Mouse (Mus musculus): Measurements from ENCODE around the gene Hs6st1.

Gene Hs6st1

GRCm38 (mm10) chr1:36085069-36085468 is 16.9 kb downstream of the Hs6st1 start:
- no peak for DNase-seq (ENCODE audit: low spot score)

GRCm38 (mm10) chr1:36088367-36088766 is 20.2 kb downstream of the Hs6st1 start:
- no peak for DNase-seq (ENCODE audit: low spot score)

GRCm38 (mm10) chr1:36089481-36089880 is 21.3 kb downstream of the Hs6st1 start:
- DNase-seq (ENCODE audit: low spot score), result no peak

DNA sequence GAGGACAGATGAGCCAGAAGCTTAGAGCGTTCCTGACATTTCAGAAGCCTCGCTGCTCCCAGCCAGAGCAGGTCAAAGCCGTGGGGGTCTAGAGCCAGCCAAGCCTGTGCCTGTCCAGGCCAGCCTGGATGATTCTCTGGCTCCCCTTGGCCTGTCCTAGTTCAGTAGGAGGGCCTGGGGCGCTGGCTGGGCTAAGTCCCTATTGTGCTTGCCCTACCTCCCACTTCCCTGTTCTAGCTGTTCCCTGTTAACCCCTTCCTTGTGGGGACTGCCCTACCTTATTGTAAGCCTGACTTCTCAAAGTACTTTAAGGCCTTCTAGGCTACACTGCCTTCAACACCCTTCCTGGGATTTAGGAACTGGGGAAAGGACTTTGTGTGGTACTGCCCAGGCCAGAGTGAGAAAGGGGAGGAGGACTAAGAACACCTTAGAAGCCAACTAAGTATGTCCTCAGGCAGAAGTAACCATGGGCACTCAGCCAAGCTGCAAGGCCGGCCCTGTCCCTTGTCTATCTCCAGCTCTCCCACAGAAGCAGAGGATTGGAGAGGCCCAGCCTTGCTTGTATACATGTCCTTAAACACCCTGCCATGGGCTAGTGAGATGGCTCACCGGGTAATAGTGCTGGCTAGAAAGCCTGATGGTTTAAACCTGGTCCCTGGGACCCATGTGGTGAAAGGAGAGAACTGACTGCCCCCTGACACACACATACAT is 22.0 kb downstream of the Hs6st1 start:
- DNase-seq (ENCODE audit: low spot score), result no peak

GRCm38 (mm10) chr1:36090722-36091110 is 22.5 kb downstream of the Hs6st1 start:
- DNase-seq (ENCODE audit: low spot score), result no peak

GRCm38 (mm10) chr1:36091246-36091645 is 23.0 kb downstream of the Hs6st1 start:
- DNase-seq (ENCODE audit: low spot score), result no peak

- DNase-seq (ENCODE audit: low spot score), result no peak
These were observed 25.5 kb downstream of the Hs6st1 start for GRCm38 (mm10) chr1:36093741-36094140.

DNA sequence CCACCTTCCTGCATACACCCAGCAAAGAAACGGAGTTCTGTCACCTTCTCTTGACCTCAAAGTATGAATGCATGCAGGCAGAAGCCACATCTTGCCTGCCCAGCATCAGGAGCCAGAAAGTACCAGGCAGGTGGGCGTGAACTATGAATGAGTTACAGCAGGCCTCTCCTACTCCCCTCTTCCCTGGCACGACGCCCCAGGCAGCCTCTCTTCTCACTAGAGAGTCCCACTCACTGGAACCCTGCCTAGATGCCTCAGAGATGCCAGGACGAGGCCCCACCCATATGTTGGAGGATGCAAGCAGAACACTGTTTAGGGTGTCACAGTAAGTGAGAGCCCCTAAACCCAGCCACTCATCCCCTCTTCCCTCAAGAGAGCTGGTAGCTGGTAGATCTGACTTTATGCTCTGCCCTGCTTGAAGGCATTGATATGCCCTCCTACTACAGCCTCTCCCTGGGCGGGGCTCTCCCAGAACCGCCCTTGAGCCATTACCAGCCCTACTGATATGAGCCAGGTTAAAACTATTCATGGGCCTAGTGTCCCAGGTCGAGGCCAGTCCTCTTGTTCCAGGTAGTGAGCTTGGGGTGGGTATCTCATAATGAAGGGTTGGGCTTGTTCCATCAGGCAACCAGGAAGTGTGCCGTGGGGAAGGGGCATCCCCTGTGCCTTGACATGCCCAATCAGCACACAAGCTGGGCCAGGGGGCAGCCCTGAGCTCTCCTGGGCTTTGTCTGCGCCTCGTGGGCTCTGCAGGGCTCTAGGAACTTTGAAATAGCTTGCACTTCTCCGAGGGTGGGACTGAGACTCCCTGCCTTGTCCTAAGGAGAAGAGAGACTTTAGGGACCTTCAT is 27.4 kb downstream of the Hs6st1 start:
- no peak for DNase-seq (ENCODE audit: low spot score)

- no peak for DNase-seq (ENCODE audit: low spot score)
These were observed 30.2 kb downstream of the Hs6st1 start for GRCm38 (mm10) chr1:36098432-36098831.

DNA sequence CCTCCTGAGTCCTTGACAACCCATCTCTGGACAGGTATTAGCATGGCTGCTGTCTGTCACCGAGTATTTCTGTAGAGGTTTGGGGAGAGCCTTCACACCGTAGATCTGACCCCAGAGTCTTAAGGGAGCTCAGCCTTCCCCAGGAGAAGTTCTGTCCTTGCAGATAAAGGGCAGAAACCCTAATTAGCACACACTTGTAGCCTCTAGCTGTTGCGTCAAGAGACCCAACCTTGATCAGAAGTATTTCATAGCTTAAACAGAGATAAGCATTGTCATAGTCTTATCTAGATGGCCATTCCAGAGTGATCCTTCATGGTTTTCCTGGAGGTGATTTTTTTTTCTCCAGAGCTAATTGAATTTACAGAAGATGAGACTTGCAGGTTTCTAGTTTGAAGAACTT is 32.2 kb downstream of the Hs6st1 start:
- no peak for DNase-seq (ENCODE audit: low spot score)

- no peak for DNase-seq (ENCODE audit: low spot score)
These were observed 37.9 kb downstream of the Hs6st1 start for GRCm38 (mm10) chr1:36105917-36106706.

DNA sequence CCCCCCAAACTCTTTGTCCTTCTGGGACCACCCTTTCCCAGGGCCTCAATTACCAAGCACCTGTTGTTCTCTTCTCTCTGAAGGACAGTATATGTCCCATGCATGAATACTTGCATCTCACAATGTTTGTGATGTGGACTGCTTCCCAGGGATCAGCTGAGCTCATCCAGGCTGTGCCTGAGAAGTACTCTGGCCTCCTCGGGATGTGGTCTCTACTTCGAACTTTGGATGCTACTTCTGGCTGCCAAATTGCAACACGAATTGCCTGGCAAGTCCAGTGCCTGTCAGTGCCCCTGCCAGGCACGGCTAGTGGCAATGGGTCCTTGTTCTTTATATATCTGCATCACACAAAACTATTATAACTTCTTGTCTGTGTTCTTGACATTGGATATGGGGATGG is 41.8 kb downstream of the Hs6st1 start:
- DNase-seq (ENCODE audit: low spot score), result no peak

DNA sequence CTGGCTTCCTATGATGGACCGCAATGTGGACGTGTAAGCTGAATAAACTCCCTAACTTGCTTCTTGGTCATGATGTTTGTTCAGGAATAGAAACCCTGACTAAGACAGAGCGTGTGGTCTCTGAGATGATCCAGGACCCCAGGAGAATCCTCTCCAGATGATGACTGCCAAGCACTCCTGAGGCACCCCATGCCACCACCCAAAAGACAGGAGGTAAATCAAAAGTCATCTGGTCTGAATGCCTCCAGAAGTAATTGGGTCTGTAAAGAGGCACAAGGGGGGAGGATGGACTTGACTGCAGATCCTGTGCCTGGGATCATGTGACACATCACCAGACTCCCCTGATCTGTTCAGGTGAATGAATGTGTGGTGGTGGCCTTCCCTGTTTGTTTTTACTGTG is 44.5 kb downstream of the Hs6st1 start:
- no peak for DNase-seq (ENCODE audit: low spot score)

DNA sequence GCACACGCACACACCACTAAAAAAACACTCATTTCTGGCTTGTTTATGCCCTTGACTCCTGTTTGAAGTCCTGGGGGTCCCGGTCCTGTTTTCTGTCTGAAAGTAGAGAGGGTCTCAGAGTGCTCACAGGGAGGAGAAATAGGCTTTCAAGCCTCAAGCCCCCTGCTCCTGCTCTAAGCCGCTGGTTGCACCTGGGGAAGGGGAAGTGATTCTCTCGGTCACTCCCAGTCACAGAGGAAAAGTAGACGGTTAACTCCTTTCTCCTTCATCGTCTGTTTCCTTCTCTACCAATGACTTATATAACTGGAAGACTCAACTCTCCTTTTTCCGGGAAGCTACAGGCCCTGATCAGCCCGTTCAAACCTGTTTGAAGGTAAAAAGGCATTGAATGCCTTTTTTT is 45.5 kb downstream of the Hs6st1 start:
- no peak for DNase-seq (ENCODE audit: low spot score)

- no peak for DNase-seq (ENCODE audit: low spot score)
These were observed 46.6 kb downstream of the Hs6st1 start for GRCm38 (mm10) chr1:36114844-36115243.

- no peak for DNase-seq (ENCODE audit: low spot score)
These were observed 48.3 kb downstream of the Hs6st1 start for GRCm38 (mm10) chr1:36116488-36116887.

- no peak for DNase-seq (ENCODE audit: low spot score)
These were observed 50.0 kb downstream of the Hs6st1 start for GRCm38 (mm10) chr1:36118061-36118685.

DNA sequence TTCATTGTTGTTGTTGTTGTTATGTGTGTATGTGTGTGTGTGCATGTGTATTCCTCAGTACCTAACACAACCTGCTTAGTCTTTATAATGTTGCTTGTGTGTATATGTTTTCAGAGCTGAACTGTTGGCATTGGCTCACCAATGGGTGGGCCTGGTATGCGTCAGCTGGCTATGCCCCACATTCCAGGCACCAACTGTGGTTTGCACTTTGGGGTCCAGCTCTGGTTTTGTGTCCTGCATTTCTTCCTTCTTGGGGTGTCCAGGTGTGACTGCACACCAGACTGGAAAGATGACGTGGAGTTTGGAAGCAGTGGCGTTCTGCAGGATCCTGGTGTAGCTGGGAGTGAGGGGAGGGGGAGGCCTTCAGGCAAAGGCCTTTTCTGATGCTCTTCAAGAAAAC is 50.8 kb downstream of the Hs6st1 start:
- DNase-seq (ENCODE audit: low spot score), result no peak

- DNase-seq (ENCODE audit: low spot score), result no peak
These were observed 51.2 kb downstream of the Hs6st1 start for GRCm38 (mm10) chr1:36119426-36119825.

- no peak for DNase-seq (ENCODE audit: low spot score)
These were observed 53.0 kb downstream of the Hs6st1 start for GRCm38 (mm10) chr1:36121172-36121571.

GRCm38 (mm10) chr1:36125076-36125475 is 56.9 kb downstream of the Hs6st1 start:
- DNase-seq (ENCODE audit: low spot score), result no peak

DNA sequence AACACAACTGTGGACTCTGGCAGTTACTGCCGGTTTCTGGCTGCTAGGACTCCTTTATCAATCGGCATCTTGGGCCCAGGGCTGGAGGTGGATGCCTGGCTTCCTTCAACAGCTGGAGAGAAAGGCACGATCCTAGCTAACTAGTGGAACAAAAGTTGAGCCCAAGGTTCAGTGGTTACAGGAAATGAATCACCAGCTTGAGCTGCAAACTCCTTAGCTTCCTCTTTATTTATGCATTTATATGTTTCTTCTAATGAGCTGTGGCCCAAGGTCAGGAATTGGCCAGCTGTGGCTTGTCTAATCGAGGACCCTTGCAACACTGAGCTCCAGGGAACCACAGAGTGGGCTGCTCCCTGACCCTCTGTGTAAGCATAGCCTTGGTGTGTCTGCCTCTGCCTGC is 60.9 kb downstream of the Hs6st1 start:
- DNase-seq (ENCODE audit: low spot score), result no peak

All from yolk sac, embryonic 10.5 days (tissue).